Mouse (Mus musculus): Measurements from ENCODE around the gene Smarcd3. TPM values are rescaled to one million over a fixed set of nuclear protein-coding genes. Genes with fewer than 3 reads are reported as not detected.

Gene Smarcd3
- polyA plus RNA-seq, 1 experiment, result 128 TPM

DNA sequence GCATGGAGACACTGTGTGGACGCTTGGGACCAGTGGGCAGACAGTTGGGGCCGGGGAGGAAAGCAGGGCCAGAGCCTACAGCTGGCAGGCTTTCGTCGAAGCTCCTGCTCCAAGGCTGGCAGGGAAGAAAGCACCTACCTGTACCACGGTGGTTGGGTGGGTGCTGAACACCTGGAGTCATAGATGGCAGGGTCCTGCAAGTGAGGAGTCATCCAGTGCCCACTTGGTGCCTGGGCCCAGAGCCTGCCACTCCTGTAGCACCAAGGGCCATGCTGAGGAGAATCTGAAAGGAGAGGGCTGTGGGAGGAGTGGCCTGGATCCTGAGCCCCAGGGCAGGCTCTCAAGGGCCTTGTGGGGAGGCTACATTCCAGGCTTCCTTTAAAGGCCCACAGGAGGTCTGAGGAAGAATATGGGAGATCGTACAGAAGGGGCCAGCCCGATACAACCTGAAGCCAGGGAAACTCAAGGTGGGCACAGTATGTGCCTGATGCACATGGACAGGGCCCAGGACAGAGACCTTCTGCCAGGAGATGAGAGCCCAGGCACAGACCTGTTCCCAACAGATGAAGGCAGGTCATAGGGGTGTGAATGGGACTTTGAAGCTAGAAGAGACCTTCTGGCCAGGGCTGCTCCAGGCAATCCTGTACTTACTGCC is 1.7 kb downstream of the Smarcd3 start:
- TF ChIP-seq REST (IDR thresholded peaks at IDR 0.05; ENCODE audit: insufficient read depth, insufficient read length) (no peak), MYOG (IDR thresholded peaks at IDR 0.05; ENCODE audit: control insufficient read depth in 1 of 3, insufficient read depth in 1 of 3, insufficient read length in 2 of 3, low read depth in 2 of 3) (no peak), SRF (IDR thresholded peaks at IDR 0.05; ENCODE audit: control insufficient read depth, insufficient read length, low read depth) (no peak), MYOD1 (IDR thresholded peaks at IDR 0.05; ENCODE audit: control insufficient read depth in 1 of 3, insufficient read length in 2 of 3, low read depth in 2 of 3) (no peak), TCF3 (IDR thresholded peaks at IDR 0.05; ENCODE audit: insufficient read length, low read depth) (no peak), USF1 (IDR thresholded peaks at IDR 0.05; ENCODE audit: low read depth) (no peak), CEBPB (IDR thresholded peaks at IDR 0.05; ENCODE audit: insufficient read depth, poor library complexity, severe bottlenecking) (no peak), E2F4 (IDR thresholded peaks at IDR 0.05; ENCODE audit: insufficient read depth) (no peak), MAX (IDR thresholded peaks at IDR 0.05; ENCODE audit: low read depth) (no peak), TCF12 (IDR thresholded peaks at IDR 0.05; ENCODE audit: insufficient read depth, poor library complexity, severe bottlenecking) (no peak), POLR2A (IDR thresholded peaks at IDR 0.05; ENCODE audit: insufficient read length, low read depth) (no peak), POLR2AphosphoS2 (IDR thresholded peaks at IDR 0.05; ENCODE audit: insufficient read length, low read depth) (no peak)
- no peak overlapping the region for H3K4me3 ChIP-seq
- H3K27me3 ChIP-seq (ENCODE audit: control insufficient read depth, insufficient read depth, insufficient read length), result peaks cover 16% of the 10 kb centered on the region
- H3K79me2 ChIP-seq (ENCODE audit: control insufficient read depth, insufficient read depth), result no peaks in the 10 kb centered on the region
- H3K36me3 ChIP-seq (ENCODE audit: control insufficient read depth, insufficient read depth), result no peaks in the 10 kb centered on the region
- H3ac ChIP-seq (ENCODE audit: control insufficient read depth, insufficient read length), result no peak overlapping the region
- no peak overlapping the region for H3K4me2 ChIP-seq (ENCODE audit: low read depth)

DNA sequence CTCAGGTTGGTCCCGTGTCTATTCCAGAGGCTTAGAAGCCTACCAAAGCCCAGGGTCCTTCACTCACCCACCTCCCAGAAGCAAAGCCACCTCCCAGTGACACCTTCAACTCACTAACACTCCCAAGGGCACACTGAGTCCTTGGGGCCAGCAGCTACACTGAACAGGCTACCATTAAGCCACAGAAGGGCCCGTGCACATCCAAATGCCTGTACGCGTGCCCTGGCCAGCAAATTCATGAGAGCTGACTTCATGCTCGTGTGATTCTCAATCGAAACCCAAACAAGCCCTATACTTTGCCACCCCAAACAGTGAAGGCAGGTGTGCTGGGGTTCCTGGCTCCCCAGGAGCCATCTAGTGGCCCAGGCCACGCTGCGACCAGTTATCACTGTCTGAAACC is 3.6 kb downstream of the Smarcd3 start:
- no peaks in the 10 kb centered on the region for H3K79me2 ChIP-seq (ENCODE audit: control insufficient read depth, insufficient read depth)
- peaks cover 16% of the 10 kb centered on the region for H3K27me3 ChIP-seq (ENCODE audit: control insufficient read depth, insufficient read depth, insufficient read length)
- no peak overlapping the region for H3K4me2 ChIP-seq (ENCODE audit: low read depth)
- H3K4me3 ChIP-seq, result no peak overlapping the region
- TF ChIP-seq REST (IDR thresholded peaks at IDR 0.05; ENCODE audit: insufficient read depth, insufficient read length) (no peak), POLR2A (IDR thresholded peaks at IDR 0.05; ENCODE audit: insufficient read length, low read depth) (no peak), MYOG (IDR thresholded peaks at IDR 0.05; ENCODE audit: control insufficient read depth in 1 of 3, insufficient read depth in 1 of 3, insufficient read length in 2 of 3, low read depth in 2 of 3) (no peak), E2F4 (IDR thresholded peaks at IDR 0.05; ENCODE audit: insufficient read depth) (no peak), TCF12 (IDR thresholded peaks at IDR 0.05; ENCODE audit: insufficient read depth, poor library complexity, severe bottlenecking) (no peak), USF1 (IDR thresholded peaks at IDR 0.05; ENCODE audit: low read depth) (no peak), POLR2AphosphoS2 (IDR thresholded peaks at IDR 0.05; ENCODE audit: insufficient read length, low read depth) (no peak), CEBPB (IDR thresholded peaks at IDR 0.05; ENCODE audit: insufficient read depth, poor library complexity, severe bottlenecking) (no peak), TCF3 (IDR thresholded peaks at IDR 0.05; ENCODE audit: insufficient read length, low read depth) (no peak), SRF (IDR thresholded peaks at IDR 0.05; ENCODE audit: control insufficient read depth, insufficient read length, low read depth) (no peak), MYOD1 (IDR thresholded peaks at IDR 0.05; ENCODE audit: control insufficient read depth in 1 of 3, insufficient read length in 2 of 3, low read depth in 2 of 3) (no peak), MAX (IDR thresholded peaks at IDR 0.05; ENCODE audit: low read depth) (no peak)
- H3K36me3 ChIP-seq (ENCODE audit: control insufficient read depth, insufficient read depth), result no peaks in the 10 kb centered on the region
- H3ac ChIP-seq (ENCODE audit: control insufficient read depth, insufficient read length), result no peak overlapping the region

DNA sequence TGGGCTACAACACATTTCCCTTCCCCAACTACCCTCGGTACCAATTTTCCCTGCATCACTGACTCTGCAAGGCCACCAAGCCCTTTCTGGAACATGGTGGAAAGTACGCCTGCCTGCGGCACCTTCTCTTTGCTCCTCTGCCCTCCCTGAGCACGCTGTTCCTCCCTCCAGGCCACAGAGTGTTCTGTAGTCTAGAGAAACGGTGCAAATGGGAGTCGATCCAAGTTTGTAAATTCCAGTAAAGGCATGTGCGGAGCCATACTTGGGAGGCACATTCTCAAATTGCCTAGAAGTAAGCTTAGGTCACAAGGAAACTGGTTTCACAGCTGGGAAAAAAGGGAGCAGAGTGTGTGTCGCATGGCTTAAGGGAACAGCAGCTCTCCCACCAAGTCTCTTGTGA is 4.1 kb downstream of the Smarcd3 start:
- Histone ChIP-seq H3K36me3 (ENCODE audit: control insufficient read depth, insufficient read depth) (no peaks in the 10 kb centered on the region), H3K4me2 (ENCODE audit: low read depth) (no peak overlapping the region), H3K79me2 (ENCODE audit: control insufficient read depth, insufficient read depth) (no peaks in the 10 kb centered on the region), H3K27me3 (ENCODE audit: control insufficient read depth, insufficient read depth, insufficient read length) (peaks cover 16% of the 10 kb centered on the region), H3ac (ENCODE audit: control insufficient read depth, insufficient read length) (no peak overlapping the region), H3K4me3 (no peak overlapping the region)
- TF ChIP-seq CEBPB (IDR thresholded peaks at IDR 0.05; ENCODE audit: insufficient read depth, poor library complexity, severe bottlenecking) (no peak), E2F4 (IDR thresholded peaks at IDR 0.05; ENCODE audit: insufficient read depth) (no peak), REST (IDR thresholded peaks at IDR 0.05; ENCODE audit: insufficient read depth, insufficient read length) (no peak), POLR2A (IDR thresholded peaks at IDR 0.05; ENCODE audit: insufficient read length, low read depth) (no peak), TCF12 (IDR thresholded peaks at IDR 0.05; ENCODE audit: insufficient read depth, poor library complexity, severe bottlenecking) (no peak), POLR2AphosphoS2 (IDR thresholded peaks at IDR 0.05; ENCODE audit: insufficient read length, low read depth) (no peak), SRF (IDR thresholded peaks at IDR 0.05; ENCODE audit: control insufficient read depth, insufficient read length, low read depth) (no peak)

DNA sequence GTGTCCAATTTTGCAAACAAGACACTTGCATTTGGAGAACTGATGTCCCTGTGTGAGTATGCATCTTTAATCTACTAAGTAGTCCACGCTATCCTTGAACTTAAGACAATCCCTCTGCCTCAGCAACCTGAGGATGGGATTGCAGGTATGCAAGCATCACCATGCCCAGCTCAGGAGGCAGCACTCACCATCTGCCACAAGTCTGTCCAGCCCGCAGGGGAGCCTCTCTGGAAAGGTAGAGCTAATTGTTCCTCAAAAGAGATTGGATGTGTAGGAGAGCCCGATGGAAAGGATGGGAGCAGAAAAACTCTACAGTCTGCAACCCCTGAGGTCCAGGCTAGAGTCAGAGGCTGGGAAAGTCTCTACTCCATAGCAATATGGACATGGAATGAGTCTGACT is 5.3 kb downstream of the Smarcd3 start:
- no peak overlapping the region for H3K4me2 ChIP-seq (ENCODE audit: low read depth)

More for the DNA sequence above, 5.3 kb downstream of the Smarcd3 start:
- Histone ChIP-seq H3K36me3 (ENCODE audit: control insufficient read depth, insufficient read depth) (no peaks in the 10 kb centered on the region), H3K27me3 (ENCODE audit: control insufficient read depth, insufficient read depth, insufficient read length) (peaks cover 9% of the 10 kb centered on the region), H3ac (ENCODE audit: control insufficient read depth, insufficient read length) (no peak overlapping the region), H3K4me3 (no peak overlapping the region), H3K79me2 (ENCODE audit: control insufficient read depth, insufficient read depth) (no peaks in the 10 kb centered on the region)
- TF ChIP-seq E2F4 (IDR thresholded peaks at IDR 0.05; ENCODE audit: insufficient read depth) (no peak), USF1 (IDR thresholded peaks at IDR 0.05; ENCODE audit: low read depth) (no peak), TCF12 (IDR thresholded peaks at IDR 0.05; ENCODE audit: insufficient read depth, poor library complexity, severe bottlenecking) (no peak), MYOD1 (IDR thresholded peaks at IDR 0.05; ENCODE audit: control insufficient read depth in 1 of 3, insufficient read length in 2 of 3, low read depth in 2 of 3) (no peak), TCF3 (IDR thresholded peaks at IDR 0.05; ENCODE audit: insufficient read length, low read depth) (no peak), MYOG (IDR thresholded peaks at IDR 0.05; ENCODE audit: control insufficient read depth in 1 of 3, insufficient read depth in 1 of 3, insufficient read length in 2 of 3, low read depth in 2 of 3) (no peak), CEBPB (IDR thresholded peaks at IDR 0.05; ENCODE audit: insufficient read depth, poor library complexity, severe bottlenecking) (no peak), POLR2AphosphoS2 (IDR thresholded peaks at IDR 0.05; ENCODE audit: insufficient read length, low read depth) (no peak), SRF (IDR thresholded peaks at IDR 0.05; ENCODE audit: control insufficient read depth, insufficient read length, low read depth) (no peak), REST (IDR thresholded peaks at IDR 0.05; ENCODE audit: insufficient read depth, insufficient read length) (no peak), POLR2A (IDR thresholded peaks at IDR 0.05; ENCODE audit: insufficient read length, low read depth) (no peak), MAX (IDR thresholded peaks at IDR 0.05; ENCODE audit: low read depth) (no peak)

All from myocyte (in vitro differentiated cells).